Comparison of ENCODE assay signal across 1 mouse cellular context in the genomic region with DNA sequence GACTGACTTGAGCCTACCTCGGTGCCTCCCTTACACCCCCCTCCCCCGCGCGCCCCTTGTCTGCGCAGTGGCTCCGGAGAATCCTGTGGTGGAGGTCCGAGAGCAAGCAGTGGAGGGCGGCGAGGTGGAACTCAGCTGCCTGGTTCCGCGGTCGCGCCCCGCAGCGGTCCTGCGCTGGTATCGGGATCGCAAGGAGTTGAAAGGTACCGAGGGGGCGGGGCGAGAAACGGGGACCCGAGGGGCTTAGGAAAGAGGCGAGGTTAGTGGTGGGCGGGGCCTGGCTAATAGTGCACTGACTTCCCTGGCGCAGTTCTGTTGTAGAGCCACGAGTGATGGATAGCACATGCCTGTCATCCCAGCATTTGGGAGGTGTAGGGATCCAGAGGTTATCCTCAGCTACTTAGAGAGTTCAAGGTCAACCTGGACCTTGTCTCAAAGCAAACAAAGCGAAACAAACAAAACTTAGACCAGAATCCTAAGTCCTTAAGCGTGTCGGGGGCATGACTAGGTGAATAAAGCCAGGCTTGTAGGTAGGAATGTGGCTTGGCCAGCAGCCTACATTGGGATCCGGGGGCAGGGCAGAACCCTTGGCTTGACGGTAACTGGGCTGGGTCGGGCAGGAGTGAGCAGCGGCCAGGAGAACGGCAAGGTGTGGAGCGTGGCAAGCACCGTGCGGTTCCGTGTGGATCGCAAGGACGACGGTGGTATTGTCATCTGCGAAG.
TF ChIP-seq lines count a peak whose summit lies in the region.

No protein-coding gene starts in this region.

TF ChIP-seq in myocyte, 11 proteins besides CTCF, POLR2A, EP300 and RAD21:
- TF ChIP-seq MYOD1 (IDR thresholded peaks at IDR 0.05; ENCODE audit: control insufficient read depth in 1 of 3, insufficient read length in 2 of 3, low read depth in 2 of 3) (no peak), USF1 (IDR thresholded peaks at IDR 0.05; ENCODE audit: low read depth) (no peak)
